Mouse (Mus musculus): ENCODE data around the gene A4gnt.
A peak's percentile ranks its signal among the peaks of the same experiment; 100 is the strongest.

Gene A4gnt

DNA sequence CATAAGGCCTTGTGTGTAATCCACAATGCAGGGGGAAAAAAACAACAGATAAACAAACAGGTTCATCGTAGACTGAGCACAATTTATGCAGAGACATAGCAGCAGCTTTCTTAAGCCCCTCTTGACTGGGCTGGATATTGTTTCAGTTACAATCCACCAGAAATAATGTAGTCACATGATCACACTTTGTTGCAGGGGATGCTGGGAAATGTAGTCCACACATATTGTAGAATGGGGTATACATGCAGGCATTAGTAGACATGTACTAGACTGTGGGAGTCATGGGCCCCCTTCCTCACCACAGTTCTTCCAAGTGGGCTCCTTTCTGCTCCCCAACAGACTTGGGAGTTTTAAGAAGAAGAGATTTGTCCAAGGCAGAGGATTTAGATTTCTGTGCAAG, 24.5 kb downstream of the A4gnt start:
- DNase-seq (ENCODE audit: low spot score in 2 of 2), result no peak

DNA sequence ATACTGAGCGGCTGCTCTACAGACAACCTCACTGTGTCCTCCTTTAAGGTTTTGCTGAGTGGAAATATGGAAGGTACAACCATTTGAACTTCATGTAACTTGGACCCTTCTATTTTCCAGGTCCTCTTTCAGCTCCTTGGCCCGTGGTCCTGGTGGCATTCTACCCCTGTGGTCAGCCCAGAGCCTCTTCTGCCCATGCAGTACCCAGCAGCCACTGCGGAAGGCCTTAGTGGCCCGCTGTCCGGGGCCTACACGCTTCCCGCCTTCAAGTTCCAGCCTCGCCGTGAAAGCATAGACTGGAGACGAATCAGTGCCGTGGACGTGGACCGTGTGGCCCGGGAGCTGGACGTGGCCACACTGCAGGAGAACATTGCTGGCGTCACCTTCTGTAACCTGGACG, 24.9 kb downstream of the A4gnt start:
- no peak for DNase-seq (ENCODE audit: low spot score in 2 of 2)

DNA sequence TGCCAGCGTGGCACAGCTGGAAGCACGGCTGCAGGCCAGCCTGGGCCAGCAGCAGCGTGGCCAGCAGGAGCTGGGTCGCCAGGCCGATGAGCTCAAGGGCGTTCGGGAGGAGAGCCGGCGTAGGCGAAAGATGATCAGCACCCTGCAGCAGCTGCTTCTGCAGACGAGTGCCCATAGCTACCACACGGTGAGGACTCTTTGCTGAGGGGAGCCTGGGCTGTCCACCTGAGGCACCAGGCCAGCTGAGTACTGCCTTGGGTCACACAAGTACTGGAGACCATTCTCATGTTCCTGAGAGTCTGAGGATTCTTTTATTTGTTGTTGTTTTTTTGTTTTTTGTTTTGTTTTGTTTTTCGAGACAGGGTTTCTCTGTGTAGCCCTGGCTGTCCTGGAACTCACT, 25.4 kb downstream of the A4gnt start:
- no peak for DNase-seq (ENCODE audit: low spot score in 2 of 2)

DNA sequence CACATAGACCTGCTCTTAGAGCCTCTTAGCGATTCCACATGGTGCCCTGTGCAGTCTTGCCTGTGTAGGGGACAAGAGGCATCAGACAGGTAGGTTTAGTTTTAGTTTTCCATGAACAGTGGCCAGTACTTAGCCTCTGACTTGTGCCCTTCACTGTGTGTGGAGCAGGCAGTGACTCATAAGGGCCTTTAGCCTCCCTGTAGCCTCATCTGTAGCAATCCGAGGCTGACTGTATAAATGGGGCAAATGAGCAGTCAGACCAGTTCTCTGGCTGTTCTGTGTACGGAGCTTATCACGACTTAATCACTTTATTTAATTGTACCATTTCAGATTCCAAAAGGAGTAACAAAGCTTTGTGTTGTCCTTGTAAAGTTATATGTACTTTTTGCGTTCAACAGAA, 27.7 kb downstream of the A4gnt start:
- no peak for DNase-seq (ENCODE audit: low spot score in 2 of 2)

DNA sequence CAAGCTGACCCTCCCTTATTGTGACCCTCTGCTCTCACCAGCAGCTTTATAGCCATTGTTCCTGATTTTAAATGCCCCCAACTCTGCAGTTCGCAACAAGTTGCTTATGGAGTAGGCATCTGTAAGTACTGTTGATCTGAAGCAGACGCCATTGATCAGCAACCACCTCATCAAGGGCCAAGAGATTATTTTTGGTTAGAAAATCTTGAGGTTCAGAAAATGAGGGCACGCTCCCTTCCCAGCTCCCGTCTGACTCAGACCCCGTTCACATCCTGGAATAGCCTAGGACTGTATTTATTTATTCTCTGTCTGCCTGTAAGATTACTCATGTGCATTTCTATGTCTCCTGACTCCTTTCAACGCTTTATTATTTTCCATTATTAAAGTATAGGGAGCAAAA, 33.1 kb downstream of the A4gnt start:
- DNase-seq (ENCODE audit: low spot score in 2 of 2), result no peak

DNA sequence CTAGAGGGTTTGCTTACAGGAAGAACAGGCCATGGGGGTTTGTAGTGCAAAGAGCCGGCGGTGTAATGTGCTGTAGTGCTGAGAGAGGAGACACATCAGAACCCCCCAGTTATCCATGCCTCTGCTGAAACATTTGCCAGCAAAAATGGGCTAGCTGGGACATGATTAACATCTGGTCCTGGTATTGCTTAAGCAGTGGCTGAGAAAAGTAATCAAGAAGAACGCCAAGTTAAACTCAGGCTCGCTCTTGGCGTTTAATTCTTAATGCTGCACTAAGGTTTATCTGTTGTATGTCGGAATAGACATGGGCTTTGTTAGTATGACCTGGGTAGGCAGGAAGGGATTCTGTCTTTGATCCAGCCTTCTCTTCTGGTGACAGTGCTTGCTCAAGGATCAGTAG, 33.8 kb downstream of the A4gnt start:
- no peak for DNase-seq (ENCODE audit: low spot score in 2 of 2)

DNA sequence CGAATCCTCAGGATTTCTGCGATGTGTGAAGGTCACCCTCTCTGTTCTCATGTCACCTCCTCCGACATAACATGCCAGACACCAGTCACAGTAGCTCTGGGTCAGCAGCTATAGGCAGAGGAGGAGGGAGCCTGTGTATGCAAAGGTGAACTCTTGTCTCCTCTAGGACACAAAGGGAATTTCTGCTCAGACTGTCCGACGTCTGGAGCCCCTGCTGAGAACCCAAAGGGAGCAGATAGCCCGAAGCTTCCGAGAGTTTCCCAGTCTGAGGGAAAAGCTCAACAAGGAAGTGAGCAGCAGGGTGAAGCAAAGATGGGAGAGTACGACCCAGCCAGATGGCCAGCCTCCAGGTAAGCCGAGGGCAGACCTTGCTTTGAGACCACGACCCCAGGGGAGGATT, 48.5 kb downstream of the A4gnt start:
- no peak for DNase-seq (ENCODE audit: low spot score in 2 of 2)

DNA sequence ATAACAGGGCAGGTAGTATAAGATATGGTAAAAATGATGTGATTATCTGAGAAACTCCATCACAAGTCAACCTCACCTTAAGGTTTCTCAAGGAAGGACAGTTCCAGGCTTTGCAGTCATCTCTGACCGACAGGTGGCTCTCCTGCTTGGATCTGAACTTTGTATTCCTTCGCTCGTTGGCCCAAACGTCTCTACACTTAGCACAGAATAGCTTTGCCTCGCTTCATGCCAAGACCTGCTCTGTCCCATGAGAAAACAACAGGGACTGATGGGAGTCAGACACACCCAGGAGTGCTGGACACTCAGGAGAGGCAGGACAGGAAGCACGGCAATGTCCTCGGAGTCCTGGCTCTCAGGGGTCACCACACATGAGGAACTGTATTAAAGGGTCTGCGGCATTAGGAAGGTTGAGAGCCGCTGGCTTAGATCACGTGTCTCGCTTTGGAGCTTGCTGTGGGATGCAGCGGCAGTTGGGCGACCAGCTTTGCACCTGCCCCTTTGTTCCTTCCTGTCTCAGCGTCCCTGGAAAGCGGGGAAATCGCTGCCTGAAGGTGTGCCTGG, 49.4 kb downstream of the A4gnt start:
- DNase-seq (ENCODE audit: low spot score in 2 of 2), result no peak

DNA sequence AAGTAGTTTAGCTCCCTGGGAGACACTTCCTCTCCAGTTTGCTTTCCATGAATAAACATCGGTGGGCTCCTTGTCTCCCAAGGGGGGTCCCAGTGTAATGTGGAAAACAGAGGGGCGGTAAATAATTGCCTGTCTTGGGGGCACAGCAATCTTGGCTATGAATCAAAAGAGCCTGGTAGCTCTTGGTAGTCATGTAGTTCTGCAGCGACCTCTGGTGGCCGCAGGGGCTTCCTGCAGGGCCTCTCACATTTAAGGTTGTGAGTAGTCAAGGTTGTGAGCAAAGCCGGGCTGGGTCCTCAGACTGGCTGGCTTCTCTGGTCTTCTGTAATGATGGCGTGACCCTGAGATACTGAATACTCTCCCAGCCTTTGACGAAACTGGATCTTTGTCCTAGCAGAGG, 50.1 kb downstream of the A4gnt start:
- DNase-seq (ENCODE audit: low spot score in 2 of 2), result peak; percentile 23 to 39

DNA sequence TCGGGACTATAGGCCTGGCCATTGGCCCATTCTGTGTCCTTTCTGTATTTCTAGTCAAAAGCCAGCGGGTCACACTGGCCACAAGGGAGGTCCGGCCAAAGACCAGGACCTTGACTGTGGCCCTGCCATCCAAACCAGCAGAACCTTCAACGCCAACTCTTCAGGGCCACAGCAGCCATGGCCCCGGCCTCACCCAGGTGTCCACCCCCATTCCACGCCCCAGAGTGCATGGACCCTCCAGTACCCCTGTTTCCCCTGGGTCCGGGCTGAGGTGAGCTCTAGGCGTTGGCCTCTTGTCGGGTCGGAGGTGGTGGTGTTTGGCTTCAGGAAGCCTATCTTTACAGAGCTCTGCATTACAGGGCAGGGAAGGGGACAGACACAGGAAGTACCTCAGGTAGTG, 50.6 kb downstream of the A4gnt start:
- peak in 1 of 2 experiments; percentile 4 for DNase-seq (ENCODE audit: low spot score in 2 of 2)

DNA sequence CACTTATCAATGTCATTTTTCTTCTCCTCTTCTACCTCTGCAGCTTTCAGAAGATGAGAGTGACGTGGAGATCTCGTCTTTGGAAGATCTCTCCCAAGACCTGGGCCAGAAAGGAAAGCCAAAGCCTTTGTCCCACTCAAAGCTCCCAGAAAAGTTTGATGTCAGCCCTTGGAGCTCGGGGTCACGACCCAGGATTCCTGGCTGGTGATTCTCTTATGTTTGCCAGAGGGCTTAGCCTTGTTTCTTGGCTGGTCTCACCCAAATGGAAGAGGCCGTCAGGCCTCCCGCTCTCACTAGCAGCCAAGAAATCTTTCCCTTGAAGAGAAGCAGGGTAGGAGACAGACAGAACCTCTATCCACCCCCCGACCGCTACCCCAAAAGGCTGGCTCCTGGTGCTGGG, 55.3 kb downstream of the A4gnt start:
- peak; percentile 58 to 70 for DNase-seq (ENCODE audit: low spot score in 2 of 2)

DNA sequence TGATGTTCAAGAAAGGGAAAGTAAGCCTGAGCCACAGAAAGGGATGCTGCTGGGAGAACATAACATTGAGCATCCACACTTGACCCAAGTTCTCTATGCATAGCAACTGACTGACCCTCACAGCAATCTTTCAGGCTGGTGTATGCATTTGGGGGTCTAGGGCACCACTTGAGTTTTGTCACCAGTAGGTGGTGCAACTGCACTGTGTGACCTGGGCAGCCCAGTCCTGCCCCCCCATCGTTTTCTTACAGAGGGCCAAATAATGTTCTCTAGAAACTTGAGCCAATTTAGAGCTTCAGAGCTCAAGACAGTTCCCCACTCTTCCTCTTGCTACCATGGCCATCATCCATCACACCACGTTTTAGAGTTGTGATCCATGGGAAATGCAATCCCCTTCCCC, 59.3 kb downstream of the A4gnt start:
- DNase-seq (ENCODE audit: low spot score in 2 of 2), result no peak
